Mouse (Mus musculus) brain, embryonic 14.5 days (tissue): ENCODE results near the gene Nfkbil1.

Source experiments
- CTCF ChIP-seq: fragments of 200-500 bp; IDR thresholded peaks from 2 replicates; pipeline ENCODE4 v1.5.1; 2012; ENCODE audit warnings: inconsistent platforms, mild to moderate bottlenecking, moderate library complexity, borderline replicate concordance; ENCODE audit not compliant: insufficient read depth, insufficient read length; ENCODE audit errors: extremely low read depth
- POLR2A ChIP-seq: fragments of 200-500 bp; IDR thresholded peaks from 2 replicates; pipeline ENCODE4 v1.6.1; 2012; ENCODE audit warnings: mild to moderate bottlenecking, inconsistent platforms, borderline replicate concordance; ENCODE audit not compliant: poor library complexity, insufficient read depth, insufficient read length, severe bottlenecking; ENCODE audit errors: extremely low read depth

- TF ChIP-seq CTCF (no peak), POLR2A (no peak)
Observed at GRCm38 (mm10) chr17:35193881-35194843, 41.4 kb downstream of the Nfkbil1 start, which contains the start of gene Ltb.
